Mouse (Mus musculus): ENCODE data around the gene Slc17a2. TPM values are rescaled to one million over a fixed set of nuclear protein-coding genes. Genes with fewer than 3 reads are reported as not detected.
"Not testable (repeated sequence)": the region's sequence is repeated elsewhere in the genome, so short reads cannot be mapped to it uniquely, and the experiment has no call there.

Gene Slc17a2
- polyA plus RNA-seq (2015; fragmentation: Nextera tagmentation; extraction: Ambion mirVana) = 0.52 and 0.57 TPM in 2 replicates

- WGBS (ENCODE audit: insufficient replicate concordance) = 63% methylated on average over 15 of the region's 15 CpGs
- DNase-seq (no peak), ATAC-seq (ENCODE audit: low read depth) (0 out of 2 replicates have a peak, but pooled peaks have one; percentile 60)
- Histone ChIP-seq H3K9ac (no peak within 1 kb of the TSS), H3K27ac (0 out of 2 replicates have a peak within 1 kb of the TSS, but pooled peaks have one; percentile 4), H3K4me2 (0 out of 2 replicates have a peak within 1 kb of the TSS, but pooled peaks have one; percentile 8), H3K27me3 (no peaks in the 10 kb centered on the region; the same call in 1 of the 2 replicates), H3K4me1 (replicated peaks) (peaks cover 5% of the 10 kb centered on the region; the same call in 1 of the 2 replicates), H3K36me3 (no peaks in the 10 kb centered on the region), H3K9me3 (replicated peaks) (no peaks in the 10 kb centered on the region), H3K4me3 (replicated peaks) (no peak within 1 kb of the TSS)
These were observed at the start of gene Slc17a2 for GRCm38 (mm10) chr13:23806422-23807052. Gene Slc17a2 (plus strand): TSS chr13:23806993.

GRCm38 (mm10) chr13:23757211-23757773 is 49.5 kb upstream of the Slc17a2 start:
- no peaks in the 10 kb centered on the region for H3K27me3 ChIP-seq
- H3K27ac ChIP-seq = peak overlapping the region; percentile 98
- 1% methylated on average over 13 of the region's 23 CpGs for WGBS (ENCODE audit: insufficient replicate concordance)
- ATAC-seq (ENCODE audit: low read depth) = peak; percentile 10
- DNase-seq = peak; percentile 74
- peaks cover 65% of the 10 kb centered on the region for H3K4me1 ChIP-seq (replicated peaks)
- peak overlapping the region; percentile 52 for H3K4me3 ChIP-seq (replicated peaks)
- H3K9me3 ChIP-seq (replicated peaks) = no peaks in the 10 kb centered on the region
- no peaks in the 10 kb centered on the region for H3K36me3 ChIP-seq
- H3K4me2 ChIP-seq = peak overlapping the region; percentile 72
- peak overlapping the region; percentile 78 for H3K9ac ChIP-seq

GRCm38 (mm10) chr13:23757921-23758320 is 48.9 kb upstream of the Slc17a2 start:
- no peak for ATAC-seq (ENCODE audit: low read depth)
- H3K9me3 ChIP-seq (replicated peaks) = no peaks in the 10 kb centered on the region
- H3K36me3 ChIP-seq = no peaks in the 10 kb centered on the region
- H3K4me1 ChIP-seq (replicated peaks) = peaks cover 66% of the 10 kb centered on the region
- peak overlapping the region; percentile 55 for H3K4me2 ChIP-seq
- H3K27me3 ChIP-seq = no peaks in the 10 kb centered on the region
- peak overlapping the region; percentile 98 for H3K27ac ChIP-seq
- H3K4me3 ChIP-seq (replicated peaks) = peak overlapping the region; percentile 52
- DNase-seq = no peak
- H3K9ac ChIP-seq = peak overlapping the region; percentile 78
- 33% methylated on average over 3 of the region's 3 CpGs for WGBS (ENCODE audit: insufficient replicate concordance)

DNA sequence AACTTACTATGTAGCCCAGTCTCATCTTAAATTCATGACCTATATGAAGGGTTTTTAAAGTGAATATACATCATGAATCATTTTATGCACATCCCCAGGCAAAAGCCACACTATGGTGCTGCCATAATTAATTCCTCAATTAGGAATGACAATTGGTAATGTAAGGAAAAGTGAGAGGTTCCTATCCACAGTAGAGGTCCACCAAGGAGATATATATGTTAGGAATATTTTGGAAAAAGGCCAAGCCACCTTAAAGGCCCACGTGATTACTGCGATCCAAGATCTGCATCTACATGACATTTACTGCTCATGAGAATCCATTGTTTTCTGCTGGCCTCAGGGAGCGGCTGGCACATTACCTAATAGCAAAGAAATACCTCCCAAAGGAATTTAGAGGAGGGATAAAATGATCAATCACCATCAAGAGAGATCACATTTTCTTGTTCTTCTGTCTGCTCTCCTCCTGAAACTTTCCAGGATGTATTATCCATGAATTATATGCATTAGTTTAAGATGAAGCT is 47.5 kb upstream of the Slc17a2 start:
- WGBS (ENCODE audit: insufficient replicate concordance) = 85% methylated on average over 3 of the region's 3 CpGs
- peak overlapping the region; percentile 63 for H3K4me3 ChIP-seq (replicated peaks)
- peak overlapping the region; percentile 98 for H3K27ac ChIP-seq
- H3K4me1 ChIP-seq (replicated peaks) = peaks cover 67% of the 10 kb centered on the region
- ATAC-seq (ENCODE audit: low read depth) (no peak), DNase-seq (no peak)
- H3K4me2 ChIP-seq = peak overlapping the region; percentile 83
- no peaks in the 10 kb centered on the region for H3K27me3 ChIP-seq
- H3K36me3 ChIP-seq = no peaks in the 10 kb centered on the region
- no peaks in the 10 kb centered on the region for H3K9me3 ChIP-seq (replicated peaks)
- H3K9ac ChIP-seq = peak overlapping the region; percentile 78

DNA sequence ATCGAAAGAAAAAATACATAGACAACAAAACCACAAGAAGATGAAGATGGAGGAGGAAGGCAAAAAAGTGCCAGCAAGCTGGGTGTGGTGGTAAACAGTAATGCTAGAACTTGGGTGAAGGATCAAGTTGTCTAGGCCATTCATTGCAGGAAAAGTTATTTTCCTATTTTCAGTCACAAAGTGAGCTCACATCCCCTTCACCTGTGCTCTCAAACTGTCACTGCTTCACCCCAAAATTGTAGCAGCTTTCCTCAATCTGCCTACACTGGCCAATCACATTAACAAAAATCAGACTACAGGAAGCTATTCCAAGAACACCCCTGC is 46.9 kb upstream of the Slc17a2 start:
- no peaks in the 10 kb centered on the region for H3K9me3 ChIP-seq (replicated peaks)
- peak overlapping the region; percentile 83 for H3K4me2 ChIP-seq
- H3K27me3 ChIP-seq = no peaks in the 10 kb centered on the region
- DNase-seq = no peak
- peak overlapping the region; percentile 78 for H3K9ac ChIP-seq
- peaks cover 73% of the 10 kb centered on the region for H3K4me1 ChIP-seq (replicated peaks)
- H3K4me3 ChIP-seq (replicated peaks) = peak overlapping the region; percentile 63
- H3K27ac ChIP-seq = peak overlapping the region; percentile 98
- WGBS (ENCODE audit: insufficient replicate concordance) = 49% methylated on average over 1 of the region's 1 CpGs
- no peaks in the 10 kb centered on the region for H3K36me3 ChIP-seq
- ATAC-seq (ENCODE audit: low read depth) = no peak

- peak overlapping the region; percentile 78 for H3K9ac ChIP-seq
- H3K4me3 ChIP-seq (replicated peaks) = peak overlapping the region; percentile 63
- H3K36me3 ChIP-seq = no peaks in the 10 kb centered on the region
- H3K4me2 ChIP-seq = peak overlapping the region; percentile 83
- H3K4me1 ChIP-seq (replicated peaks) = peaks cover 73% of the 10 kb centered on the region
- peak; percentile 47 for DNase-seq
- no peaks in the 10 kb centered on the region for H3K9me3 ChIP-seq (replicated peaks)
- ATAC-seq (ENCODE audit: low read depth) = no peak
- WGBS (ENCODE audit: insufficient replicate concordance) = under 1% methylated on average over 26 of the region's 27 CpGs
- no peaks in the 10 kb centered on the region for H3K27me3 ChIP-seq
- H3K27ac ChIP-seq = peak overlapping the region; percentile 98
These were observed 46.4 kb upstream of the Slc17a2 start for GRCm38 (mm10) chr13:23760240-23760971.

- peak within 1 kb of the TSS; percentile 83 for H3K4me2 ChIP-seq
- peak; percentile 99 for DNase-seq
These were observed 45.6 kb upstream of the Slc17a2 start, which contains the start of gene Hist1h4a for GRCm38 (mm10) chr13:23760972-23761864. Gene Hist1h4a (minus strand): TSS chr13:23761230.

DNA sequence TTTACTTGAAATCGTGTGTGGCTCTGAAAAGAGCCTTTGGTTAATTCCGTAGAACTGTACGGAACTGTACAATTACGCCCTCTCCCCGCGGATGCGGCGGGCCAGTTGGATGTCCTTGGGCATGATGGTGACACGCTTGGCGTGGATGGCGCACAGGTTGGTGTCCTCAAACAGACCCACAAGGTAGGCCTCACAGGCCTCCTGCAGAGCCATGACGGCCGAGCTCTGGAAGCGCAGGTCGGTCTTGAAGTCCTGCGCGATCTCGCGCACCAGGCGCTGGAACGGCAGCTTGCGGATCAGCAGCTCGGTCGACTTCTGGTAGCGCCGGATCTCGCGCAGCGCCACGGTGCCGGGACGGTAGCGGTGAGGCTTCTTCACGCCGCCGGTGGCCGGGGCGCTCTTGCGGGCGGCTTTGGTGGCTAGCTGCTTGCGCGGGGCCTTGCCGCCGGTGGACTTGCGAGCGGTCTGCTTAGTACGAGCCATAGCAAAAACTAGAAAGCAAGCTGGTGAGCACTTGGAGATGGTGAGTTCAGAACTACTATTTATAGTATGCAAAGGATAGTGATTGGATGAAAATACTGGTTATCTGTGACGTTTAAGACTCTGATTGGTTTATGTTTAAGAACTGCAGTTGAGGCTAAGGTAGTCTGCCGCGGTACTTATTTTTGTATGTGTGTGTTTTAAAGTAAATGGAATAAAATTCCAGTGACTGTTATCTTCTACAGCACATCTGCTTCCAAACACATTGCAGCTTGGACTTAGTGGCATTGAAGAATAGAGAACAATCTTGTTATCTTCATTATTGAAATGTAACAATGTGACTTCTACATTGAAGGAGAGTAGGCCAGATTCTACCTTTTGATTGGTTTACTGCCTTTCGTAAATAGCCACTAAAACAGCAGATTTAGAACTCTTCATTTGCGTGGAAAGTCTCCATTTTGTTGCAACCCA is 44.6 kb upstream of the Slc17a2 start, which contains the start of gene Hist1h3a:
TSS of gene Hist1h3a (minus strand) at position 516 of the 951 bp plus-strand sequence.
- not testable (repeated sequence) for H3K36me3 ChIP-seq; H3K9me3 ChIP-seq (replicated peaks); H3K27me3 ChIP-seq
- Histone ChIP-seq H3K4me1 (replicated peaks) (peaks cover 78% of the 10 kb centered on the region), H3K9ac (peak within 1 kb of the TSS; percentile 84), H3K27ac (peak within 1 kb of the TSS; percentile 98), H3K4me2 (peak within 1 kb of the TSS; percentile 83), H3K4me3 (replicated peaks) (peak within 1 kb of the TSS; percentile 63)
- 1% methylated on average over 35 of the region's 52 CpGs for WGBS (ENCODE audit: insufficient replicate concordance)
- DNase-seq (peak; percentile 80), ATAC-seq (ENCODE audit: low read depth) (peak; percentile 56)

More at GRCm38 (mm10) chr13:23760972-23761864, 45.6 kb upstream of the Slc17a2 start, which contains the start of gene Hist1h4a:
- WGBS (ENCODE audit: insufficient replicate concordance) = under 1% methylated on average over 67 of the region's 72 CpGs
- peak; percentile 62 for ATAC-seq (ENCODE audit: low read depth)
- Histone ChIP-seq H3K27me3 (no peaks in the 10 kb centered on the region), H3K27ac (peak within 1 kb of the TSS; percentile 98), H3K36me3 (no peaks in the 10 kb centered on the region), H3K9me3 (replicated peaks) (no peaks in the 10 kb centered on the region), H3K4me1 (replicated peaks) (peaks cover 73% of the 10 kb centered on the region), H3K4me3 (replicated peaks) (peak within 1 kb of the TSS; percentile 63), H3K9ac (peak within 1 kb of the TSS; percentile 78)

DNA sequence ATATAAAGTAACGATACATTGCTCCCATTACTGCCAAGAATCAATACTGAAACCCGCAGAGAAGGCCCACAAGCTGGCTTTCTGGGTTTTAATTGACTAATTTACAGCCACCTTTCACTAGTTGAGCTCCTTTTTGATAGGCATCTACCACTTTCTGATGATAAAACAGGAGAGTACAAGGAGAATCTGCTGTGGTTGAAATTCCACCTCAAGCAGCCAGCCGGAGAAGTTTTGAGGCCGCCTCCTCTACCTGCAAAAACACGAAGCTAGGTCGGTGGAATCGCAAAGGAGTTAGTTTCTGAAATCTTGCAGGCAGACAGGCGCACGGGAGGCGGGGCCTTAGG is 43.6 kb upstream of the Slc17a2 start:
- Histone ChIP-seq H3K27me3 (no peaks in the 10 kb centered on the region), H3K4me3 (replicated peaks) (peak overlapping the region; percentile 63), H3K9me3 (replicated peaks) (no peaks in the 10 kb centered on the region), H3K27ac (peak overlapping the region; percentile 98), H3K4me2 (peak overlapping the region; percentile 83), H3K4me1 (replicated peaks) (peaks cover 69% of the 10 kb centered on the region), H3K36me3 (no peaks in the 10 kb centered on the region), H3K9ac (peak overlapping the region; percentile 84)
- ATAC-seq (ENCODE audit: low read depth) = no peak
- DNase-seq = no peak
- WGBS (ENCODE audit: insufficient replicate concordance) = 2% methylated on average over 10 of the region's 10 CpGs

Measured in liver, embryonic 13.5 days (tissue).